Mouse (Mus musculus) cerebellum, postnatal 10 days (tissue): ENCODE measurements around the gene Vmn2r78.
"Not testable (repeated sequence)": the region's sequence is repeated elsewhere in the genome, so short reads cannot be mapped to it uniquely, and the experiment has no call there.

Experiments used
- DNase-seq, 2 experiments: peaks; one replicate each; pipeline ENCODE4 v3.0.0; 2021; ENCODE audit warnings: mixed read lengths in 2 of 2

The Vmn2r78 gene

DNA sequence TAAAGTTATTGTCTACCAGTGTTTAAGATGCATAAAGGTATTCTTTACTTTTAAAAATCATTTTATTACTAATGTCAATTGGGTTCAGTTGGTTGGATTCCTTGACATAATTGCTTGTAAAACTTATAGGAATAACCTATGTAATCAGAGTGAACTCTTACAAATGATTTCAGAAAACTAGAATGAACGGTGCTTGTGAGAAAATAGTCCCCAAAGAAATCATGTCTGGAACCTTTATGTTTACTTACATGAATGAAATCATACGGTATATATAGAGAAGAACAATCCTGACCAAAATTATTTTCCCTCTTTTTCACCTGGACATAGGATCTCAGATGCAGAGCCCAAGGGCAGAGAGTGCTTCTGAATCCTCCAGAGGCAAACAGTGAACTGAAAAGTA, at the start of gene Vmn2r78:
Gene Vmn2r78, plus strand, starts transcription at position 301 of the 400 bp plus-strand sequence.
- not testable (repeated sequence) for DNase-seq

DNA sequence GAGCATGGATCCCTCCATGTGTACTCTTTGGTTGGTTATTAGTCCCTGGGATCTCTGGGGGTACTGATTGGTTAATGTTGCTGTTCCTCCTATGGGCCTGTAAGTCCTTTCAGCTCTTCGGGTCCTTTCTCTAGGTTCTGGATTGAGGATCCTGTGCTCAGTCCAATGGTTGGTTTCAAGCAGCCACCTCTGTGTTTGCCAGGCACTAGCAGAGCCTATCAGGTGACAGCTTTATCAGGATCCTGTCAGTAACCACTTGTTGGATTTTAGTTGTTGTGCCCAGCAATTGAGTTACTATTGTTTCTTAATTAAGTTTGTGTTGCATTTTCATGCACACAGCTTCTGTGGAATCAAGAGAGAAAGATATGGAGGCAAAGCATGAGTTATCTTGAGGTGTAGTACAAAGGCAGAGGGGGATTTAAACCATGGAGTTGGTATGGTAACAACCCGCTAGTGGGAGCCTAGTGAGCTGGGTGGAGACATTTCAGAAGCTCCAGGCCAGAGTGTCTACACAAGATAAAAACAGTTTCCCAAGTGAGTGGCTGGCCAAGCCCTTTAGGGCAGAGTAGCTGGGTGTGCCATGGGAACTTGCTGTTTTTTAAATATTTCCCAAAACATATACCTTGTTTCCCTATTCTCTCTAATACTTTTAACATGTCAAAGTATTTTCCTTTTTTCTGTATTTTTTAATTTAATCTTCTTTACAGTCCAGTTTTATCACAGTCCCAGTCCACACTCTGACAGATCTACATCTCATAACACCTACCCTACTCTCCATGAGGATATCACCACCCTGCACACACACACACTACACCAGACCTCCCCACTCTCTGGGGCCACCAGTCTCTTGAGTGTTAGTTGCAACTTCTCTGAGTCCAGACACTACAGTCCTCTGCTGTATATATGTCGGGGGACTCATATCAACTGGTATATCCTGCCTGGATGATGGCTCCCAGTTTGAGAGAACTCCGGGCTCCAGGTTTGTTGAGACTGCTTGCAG, 25.1 kb upstream of the Vmn2r78 start:
- DNase-seq = no peak

DNA sequence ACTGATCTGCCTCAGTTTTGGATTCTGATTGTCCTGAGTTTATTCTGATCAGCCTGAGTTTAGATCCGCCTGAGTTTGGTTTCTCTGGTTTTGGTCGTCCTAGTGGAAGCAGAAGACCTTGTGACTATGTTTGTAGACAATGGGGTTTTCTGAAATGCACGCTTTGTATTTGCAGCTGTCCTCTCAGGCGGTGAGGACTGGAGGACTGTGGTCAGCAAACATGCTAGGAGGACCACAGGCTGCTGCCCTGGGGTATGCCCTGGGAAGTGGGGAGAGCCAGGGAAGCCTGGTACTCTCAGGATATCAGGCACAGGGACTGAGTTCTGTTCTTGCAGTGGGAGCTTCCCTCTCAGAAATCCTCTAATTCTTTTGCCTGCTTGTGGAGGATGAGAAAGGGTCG, 22.4 kb downstream of the Vmn2r78 start:
- no peak for DNase-seq

DNA sequence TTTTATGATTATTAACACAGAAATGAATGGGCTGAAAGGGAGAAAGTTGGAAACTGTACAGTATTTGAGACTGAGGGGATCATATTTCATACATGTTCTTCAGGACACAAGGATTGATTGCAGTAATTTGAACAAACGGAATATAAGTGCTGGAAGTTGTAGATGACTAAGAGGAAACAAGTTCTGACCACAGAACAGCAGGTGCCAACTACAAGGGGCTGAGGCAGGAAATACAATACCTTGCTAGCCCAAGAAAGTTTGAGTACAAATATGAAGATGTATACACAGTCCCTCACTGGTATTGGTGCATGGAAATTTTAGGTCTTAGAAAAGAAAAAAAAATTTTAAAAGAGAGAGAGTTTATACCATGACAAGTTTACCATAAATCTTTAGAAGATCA, 79.8 kb downstream of the Vmn2r78 start:
- no peak for DNase-seq

GRCm38 (mm10) chr7:86995815-86996214, 80.9 kb downstream of the Vmn2r78 start, which contains the start of gene Vmn2r79:
Gene Vmn2r79 (plus strand): TSS chr7:86996115.
- not testable (repeated sequence) for DNase-seq
